Mouse (Mus musculus) regulatory T cell (primary cell): ENCODE results near the gene Rab20.
"Not testable (repeated sequence)": the region's sequence is repeated elsewhere in the genome, so short reads cannot be mapped to it uniquely, and the experiment has no call there.

ENCODE experiments used
- in situ Hi-C: fragments of 300-600 bp; cut with MboI, MseI; formaldehyde crosslinking; loops from one replicate; pipeline ENCODE4 v1.15.1; 2025; ENCODE audit warnings: high pct_unique_total_duplicates

Gene Rab20

GRCm38 (mm10) chr8:11481876-11482275 lies 3.4 kb upstream of the Rab20 start:
- in situ Hi-C loops = no loop called here

DNA sequence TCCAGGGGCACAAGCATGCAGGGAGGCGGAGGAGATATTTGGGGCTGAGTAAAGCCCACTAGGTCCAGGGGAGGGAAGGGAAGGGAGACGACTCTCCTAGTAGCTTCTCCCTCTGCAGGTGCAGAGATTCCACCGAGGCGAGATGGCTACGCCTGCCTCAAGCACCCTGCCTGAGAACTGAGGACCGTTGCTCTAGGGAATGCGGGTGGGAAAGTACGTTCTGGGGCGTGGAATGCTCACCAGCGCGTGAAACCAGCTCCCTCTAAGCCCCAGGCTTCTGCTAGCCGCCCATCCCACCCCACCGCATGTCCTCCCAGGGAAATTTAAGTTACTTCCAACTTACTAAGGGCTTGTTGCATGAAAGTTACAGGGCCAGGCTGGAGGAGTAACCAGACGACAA lies 1.1 kb upstream of the Rab20 start:
- in situ Hi-C loops = no loop called here

- in situ Hi-C loops = no loop called here
These were observed 457 bp upstream of the Rab20 start for GRCm38 (mm10) chr8:11478807-11479527.

DNA sequence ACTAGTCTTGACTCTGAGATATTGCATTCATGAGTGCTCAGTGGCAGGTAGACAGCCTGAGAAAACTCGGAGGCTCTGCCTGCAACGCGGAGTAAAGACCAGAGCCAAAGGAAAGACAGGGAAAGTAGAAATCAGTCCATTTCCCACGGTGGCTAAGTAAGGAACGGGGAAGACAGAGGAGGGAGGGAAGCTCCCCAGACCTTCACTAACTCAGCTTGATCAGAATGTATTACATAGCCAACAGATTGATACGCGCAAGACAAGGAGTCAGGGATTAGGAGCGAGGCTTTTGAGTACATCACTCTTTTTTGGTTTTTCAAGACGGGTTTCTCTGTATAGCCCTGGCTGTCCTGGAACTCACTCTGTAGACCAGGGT lies 1.3 kb downstream of the Rab20 start:
- in situ Hi-C loops = no loop called here

DNA sequence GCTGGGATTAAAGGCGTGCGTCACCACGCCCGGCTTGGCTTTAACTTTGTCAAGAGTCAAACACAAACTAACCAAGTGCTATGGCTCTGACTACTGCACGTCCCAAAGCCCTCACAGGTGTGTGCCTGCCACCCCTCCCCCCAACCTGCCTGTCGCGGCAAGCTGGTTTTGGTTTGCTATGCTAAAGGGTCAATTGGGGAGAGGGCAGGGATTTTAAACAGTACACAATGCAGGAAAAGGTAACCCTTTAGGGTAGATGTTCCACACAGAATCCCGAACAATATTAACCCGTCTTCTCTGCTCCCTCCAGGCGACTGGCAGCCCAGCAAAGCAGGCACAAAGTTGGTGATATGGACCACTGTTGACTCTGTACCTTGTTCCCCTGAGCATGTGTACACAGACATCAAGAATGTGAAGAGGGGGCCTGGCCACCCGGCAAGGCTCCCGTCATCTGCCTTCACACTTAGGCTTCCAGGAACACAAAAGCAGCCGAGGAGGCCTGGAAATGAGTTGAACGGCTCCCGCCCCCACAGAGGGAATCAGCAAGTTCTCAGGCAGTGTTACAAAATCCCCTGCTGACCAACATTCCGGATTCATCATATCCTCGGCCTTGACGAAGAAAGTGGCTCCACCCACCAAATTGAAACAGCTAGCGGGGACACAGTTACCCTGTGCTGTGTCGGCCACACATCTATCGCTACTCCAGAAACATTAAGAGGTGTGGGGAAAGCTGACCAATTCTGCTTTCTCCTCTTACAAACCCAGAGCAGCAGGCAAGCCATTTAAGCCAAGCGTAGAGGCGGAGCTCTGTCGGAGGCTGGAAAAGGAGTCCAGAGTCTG lies 2.0 kb downstream of the Rab20 start:
- in situ Hi-C loops = no loop called here

DNA sequence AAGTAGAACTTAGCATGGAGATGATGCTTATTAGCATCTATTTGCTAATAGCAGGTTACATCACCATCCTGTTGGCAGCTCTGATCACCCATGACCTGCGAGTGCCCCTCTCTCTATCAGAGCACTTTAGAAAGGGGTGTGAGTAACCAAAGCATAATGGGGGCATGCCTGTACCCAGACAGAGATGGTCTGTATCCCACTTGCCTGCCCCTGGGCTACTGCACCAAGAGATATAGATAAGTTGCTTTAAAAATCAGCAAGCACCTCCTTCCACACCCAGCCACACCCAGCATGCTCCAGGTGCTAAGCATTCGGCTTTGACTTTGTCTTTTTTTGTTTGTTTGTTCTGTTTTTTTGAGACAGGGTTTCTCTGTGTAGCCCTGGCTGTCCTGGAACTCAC lies 2.6 kb downstream of the Rab20 start:
- in situ Hi-C loops = no loop called here

GRCm38 (mm10) chr8:11475397-11475796 lies 3.1 kb downstream of the Rab20 start:
- in situ Hi-C loops = no loop called here

DNA sequence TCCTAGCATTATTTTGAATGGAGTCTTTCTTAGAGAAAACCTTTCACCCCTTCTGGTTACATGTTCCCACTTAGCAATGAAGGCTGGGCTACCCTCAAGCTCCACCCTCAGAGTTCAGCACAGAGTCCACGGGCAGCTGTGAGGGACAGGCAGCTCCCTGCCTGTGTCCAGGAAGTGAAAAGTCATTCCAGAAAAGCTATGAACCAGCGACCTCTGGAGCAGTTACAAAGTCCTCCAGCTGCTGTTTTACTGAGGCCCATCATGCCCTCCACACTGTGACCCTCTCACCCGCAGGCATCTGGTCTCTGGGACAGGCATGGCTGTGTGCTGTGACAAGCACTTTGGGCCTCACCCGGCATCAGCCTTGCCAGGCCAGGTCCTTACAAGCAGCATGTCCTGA lies 5.4 kb downstream of the Rab20 start:
- in situ Hi-C loops = no loop called here

DNA sequence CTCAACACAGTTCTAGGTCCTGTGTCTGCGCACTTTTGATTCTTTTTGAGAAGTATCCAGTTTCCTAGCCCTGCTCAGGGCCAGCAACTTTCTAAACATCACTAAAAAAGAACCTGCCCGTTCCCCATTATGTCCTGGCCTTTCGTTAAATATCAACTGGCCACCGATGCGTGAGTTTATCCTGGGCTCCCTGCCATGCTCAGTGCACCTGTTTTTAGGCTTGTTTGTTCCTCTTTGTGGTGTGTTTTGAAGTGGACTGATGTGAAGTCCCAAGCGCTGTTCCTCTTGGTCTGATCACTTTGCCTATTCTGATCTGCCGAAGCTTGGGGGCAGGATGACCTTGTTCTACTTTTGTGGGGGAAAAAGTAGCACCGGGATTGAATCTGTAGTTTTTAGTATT lies 7.2 kb downstream of the Rab20 start:
- in situ Hi-C loops = no loop called here

DNA sequence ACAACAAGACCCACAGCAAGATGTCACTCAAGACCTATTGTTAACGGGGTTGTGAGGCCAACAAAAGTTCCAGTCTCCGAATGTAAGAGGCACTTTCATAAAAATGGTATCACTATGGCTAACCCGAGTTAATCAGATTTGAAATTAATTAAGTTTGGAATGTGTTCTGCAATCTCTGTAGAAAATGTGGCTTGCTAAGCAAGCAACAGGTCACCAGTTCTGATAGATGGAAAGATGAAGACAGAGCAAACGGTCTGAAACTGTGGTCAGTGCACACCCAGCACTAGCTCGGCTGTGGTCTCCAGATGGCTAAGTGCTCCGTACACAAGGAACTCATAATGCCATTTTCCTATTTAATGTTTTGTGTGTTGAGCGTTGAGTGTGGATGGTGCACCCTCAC lies 7.8 kb downstream of the Rab20 start:
- in situ Hi-C loops = no loop called here

GRCm38 (mm10) chr8:11469095-11469494 lies 9.4 kb downstream of the Rab20 start:
- in situ Hi-C loops = no loop called here

DNA sequence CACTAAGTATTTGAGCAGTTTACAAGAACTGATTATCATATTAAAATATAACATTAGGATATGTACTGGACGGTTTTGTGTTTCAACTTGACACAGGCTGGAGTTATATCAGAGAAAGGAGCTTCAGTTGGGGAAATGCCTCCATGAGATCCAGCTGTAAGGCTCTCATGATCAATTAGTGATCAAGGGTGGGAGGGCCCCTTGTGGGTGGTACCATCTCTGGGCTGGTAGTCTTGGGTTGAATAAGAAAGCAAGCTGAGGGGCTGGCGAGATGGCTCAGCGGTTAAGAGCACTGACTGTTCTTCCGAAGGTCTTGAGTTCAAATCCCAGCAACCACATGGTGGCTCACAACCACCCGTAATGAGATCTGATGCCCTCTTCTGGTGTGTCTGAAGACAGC lies 12.0 kb downstream of the Rab20 start:
- in situ Hi-C loops = not testable (repeated sequence)

DNA sequence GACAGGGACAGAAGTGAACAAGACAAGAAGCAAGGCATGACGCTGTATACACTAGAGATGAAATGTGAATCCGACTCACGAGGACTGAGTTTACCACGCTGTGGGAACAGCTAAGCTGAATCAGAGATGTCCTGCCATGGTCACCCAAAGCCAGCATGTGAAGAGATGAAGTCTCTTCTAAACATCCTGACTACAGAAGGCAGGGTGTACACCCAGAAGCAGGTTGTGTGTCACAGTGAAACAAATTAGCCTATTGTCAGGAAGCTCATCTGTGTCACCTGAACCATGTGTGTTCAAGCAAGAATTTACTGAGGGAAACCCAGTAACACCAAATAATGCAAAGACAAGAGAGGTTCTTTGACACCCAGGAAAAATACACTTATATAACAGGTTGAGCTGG lies 12.9 kb downstream of the Rab20 start:
- in situ Hi-C loops = no loop called here

- in situ Hi-C loops = no loop called here
These were observed 13.9 kb downstream of the Rab20 start for GRCm38 (mm10) chr8:11464707-11464964.

DNA sequence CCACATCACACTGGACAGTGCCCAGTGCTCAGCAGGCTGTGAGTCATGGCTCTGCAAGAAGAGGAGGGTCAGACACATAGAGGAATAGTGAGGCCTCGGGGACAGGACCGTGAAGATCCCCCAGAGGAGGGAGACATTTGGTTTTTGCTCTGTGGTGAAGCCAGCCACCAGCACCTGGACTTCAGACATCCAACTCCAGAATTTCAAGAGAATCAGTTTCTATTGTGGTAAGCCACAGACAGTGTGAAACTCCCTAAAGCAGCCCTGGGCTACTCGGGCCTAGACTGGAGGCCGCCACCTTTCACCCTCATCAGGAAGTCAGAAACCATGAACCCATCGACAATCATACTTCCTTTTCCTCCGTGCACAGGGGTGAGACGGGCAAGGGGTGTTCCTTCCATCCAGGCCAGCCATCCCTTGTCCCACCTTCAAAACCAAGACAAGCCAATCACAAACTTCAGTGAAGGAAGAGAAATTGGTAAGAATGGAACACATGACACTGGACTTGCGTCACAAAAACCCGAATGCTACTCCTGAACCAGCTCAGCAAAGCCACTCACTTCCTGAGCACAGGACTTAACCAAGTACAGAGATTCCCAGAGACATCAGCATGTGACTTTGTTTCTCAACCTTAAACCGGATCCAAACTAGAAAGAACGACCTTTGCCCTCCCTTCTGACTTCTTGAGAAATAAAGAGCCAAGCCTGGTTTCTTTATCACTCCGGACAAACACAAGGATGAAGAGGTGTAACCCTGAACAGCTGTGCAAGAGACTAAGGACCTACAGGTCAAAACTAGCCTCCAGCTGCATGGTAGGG lies 14.4 kb downstream of the Rab20 start:
- in situ Hi-C loops = no loop called here

DNA sequence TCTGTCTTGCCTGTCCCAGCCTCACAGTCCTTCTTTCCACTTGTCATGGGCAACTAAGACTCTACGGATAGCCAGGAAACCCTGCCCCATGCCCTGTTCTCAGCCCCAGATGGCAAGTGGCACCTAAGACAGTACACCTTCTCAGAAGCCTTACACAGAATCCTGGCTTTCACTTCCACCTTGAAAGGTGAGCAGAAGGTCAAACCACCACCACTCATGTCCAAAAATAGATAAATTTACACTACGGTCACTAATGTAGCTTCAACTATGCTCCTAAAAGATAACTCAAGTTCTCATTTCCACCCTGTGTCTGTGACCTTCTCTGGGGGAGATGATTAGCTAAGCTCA lies 15.0 kb downstream of the Rab20 start:
- in situ Hi-C loops = no loop called here

DNA sequence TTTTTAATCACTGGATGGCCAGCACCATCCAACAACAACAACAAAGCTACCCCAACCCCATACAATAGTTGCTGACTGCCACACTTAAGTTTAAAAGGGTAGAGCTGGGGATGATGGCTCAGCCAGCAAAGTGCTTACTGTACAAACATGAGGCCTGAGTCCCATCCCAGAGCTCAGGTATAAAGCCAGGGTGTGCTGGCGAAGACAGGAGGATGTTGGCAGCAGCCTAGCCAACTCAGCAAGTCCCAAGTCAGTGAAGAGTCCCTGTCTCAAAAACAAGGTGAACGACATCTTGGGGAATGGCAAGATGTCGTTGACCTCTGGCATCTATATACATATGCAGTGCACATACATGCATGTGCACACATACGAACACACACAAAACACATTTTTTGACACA lies 15.9 kb downstream of the Rab20 start:
- in situ Hi-C loops = no loop called here

GRCm38 (mm10) chr8:11461847-11462246 lies 16.7 kb downstream of the Rab20 start:
- in situ Hi-C loops = no loop called here

- in situ Hi-C loops = no loop called here
These were observed 17.6 kb downstream of the Rab20 start for GRCm38 (mm10) chr8:11460934-11461333.

DNA sequence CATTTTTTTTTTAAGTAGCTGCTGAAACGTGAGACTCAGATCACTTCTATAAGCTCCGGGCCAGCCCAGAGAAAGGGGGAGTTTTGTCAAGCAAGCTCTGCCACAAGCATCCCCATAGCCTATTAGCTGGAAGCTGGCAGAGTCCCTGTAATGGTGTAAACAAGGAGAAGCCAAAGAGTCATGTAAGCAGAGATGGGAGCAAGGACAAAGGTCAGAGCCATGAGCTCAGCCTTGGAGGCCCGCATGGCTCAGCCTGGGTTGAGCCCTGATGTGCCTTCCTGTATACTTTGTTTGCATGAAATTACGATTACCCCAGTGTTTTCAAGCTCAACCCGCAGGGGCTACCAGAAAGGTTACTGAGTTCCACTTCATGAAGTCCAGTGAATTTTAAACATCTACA lies 19.5 kb downstream of the Rab20 start:
- in situ Hi-C loops = no loop called here

DNA sequence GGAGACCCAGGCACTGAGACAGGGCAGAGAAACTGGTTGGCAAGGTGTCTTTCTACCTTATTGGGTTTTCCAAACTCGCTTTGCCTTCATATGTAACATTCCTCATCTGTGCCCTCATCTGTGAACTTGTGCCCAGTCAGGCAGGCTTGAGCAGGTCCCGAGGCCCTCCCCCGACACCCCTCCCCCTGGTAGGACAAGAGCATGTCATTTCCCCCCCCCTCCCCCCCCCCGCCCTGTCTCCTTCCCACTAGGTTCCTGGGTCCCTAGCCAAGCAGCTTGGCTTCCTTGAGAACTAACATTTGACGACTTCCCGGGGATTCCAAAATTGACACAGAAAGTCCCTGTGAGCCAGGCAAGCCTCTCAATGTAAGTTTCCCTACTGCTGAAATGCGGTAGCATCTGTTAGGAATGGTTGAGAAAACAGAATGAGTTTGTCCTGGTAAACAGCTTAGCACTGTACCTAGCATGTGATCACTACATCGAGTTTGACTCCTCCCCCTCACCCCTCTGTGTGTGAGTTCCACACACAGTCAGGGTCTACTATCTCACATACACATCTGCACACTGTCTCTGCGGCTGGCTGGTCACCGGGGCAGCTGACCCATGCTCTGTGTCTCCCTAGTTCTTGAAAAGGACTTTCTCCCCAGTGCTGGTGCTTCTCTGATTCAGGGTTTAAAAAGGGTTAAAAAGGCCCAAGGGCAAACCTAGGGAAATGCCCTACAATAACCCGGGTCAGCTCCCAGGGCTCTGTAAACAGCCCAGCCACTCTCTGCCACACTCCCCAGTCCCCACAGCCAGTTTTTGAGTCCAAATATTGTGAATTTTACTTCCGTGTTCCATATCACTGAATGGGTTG lies 20.3 kb downstream of the Rab20 start:
- in situ Hi-C loops = no loop called here

GRCm38 (mm10) chr8:11457278-11457677 lies 21.2 kb downstream of the Rab20 start:
- in situ Hi-C loops = no loop called here
